Comparison of ENCODE assay signal across 11 mouse cellular contexts in genomic region chr4:132078296-132078714, GRCm38 (mm10). TPM values are rescaled to one million over a fixed set of nuclear protein-coding genes. Genes with fewer than 3 reads are reported as not detected.
DNase-seq lines count a peak whose midpoint lies in the region; ATAC-seq and TF ChIP-seq lines count a peak whose summit lies in the region.
"Had no signal": no experiment of that assay in that cellular context is flagged by ENCODE, and none has a peak within 500 bp of the region (broad histone marks: within the 10 kb centered on the region; RNA-seq: fewer than 3 reads in every experiment).

No protein-coding gene starts in this region.

- no peak overlapping the region for H3K4me3 ChIP-seq in kidney, adult 2 months (ENCODE audit: insufficient read depth, low read depth, low read length)

- no peak overlapping the region for H3K27ac ChIP-seq in kidney, adult 2 months (ENCODE audit: insufficient read depth, low read depth, low read length)

- TF ChIP-seq POLR2A in kidney, adult 2 months (IDR thresholded peaks at IDR 0.05; ENCODE audit: low read depth, low read length) = no peak

- no peaks in the 10 kb centered on the region for H3K36me3 ChIP-seq in kidney, adult 2 months (ENCODE audit: control insufficient read depth, insufficient read depth, low read length)

- ATAC-seq in common myeloid progenitor, adult 5-6 weeks (replicated peaks; ENCODE audit: low read depth, poor library complexity, severe bottlenecking) = peak; percentile 14
- ATAC-seq in megakaryocyte, adult 5-6 weeks (ENCODE audit: poor library complexity, severe bottlenecking) = peak; percentile 55

- H3K27me3 ChIP-seq in kidney, adult 2 months (replicated peaks; ENCODE audit: control insufficient read depth, insufficient read depth, low read length) = no peaks in the 10 kb centered on the region

- intact Hi-C loops in heart, postnatal 10 days (cut with DNase I) = loop anchor here (5.0 kb wide), 1 partner anchor 161 kb away; no protein-coding TSS in a partner anchor

- WGBS in kidney, adult 2 months = 65% methylated on average over 7 of the region's 7 CpGs

- DNase-seq in kidney, adult 2 months = peak; percentile 38
- DNase-seq in kidney, adult 8-10 months = no peak
- peak; percentile 31 to 34 for DNase-seq in heart, postnatal 10 days
- no peak for DNase-seq in Muller cell, postnatal 12 days (ENCODE audit: inconsistent ontology term)
- no peak for DNase-seq in cerebellum, postnatal 36 days
- DNase-seq: thymus, postnatal 4 days had no signal

- H3K4me1 ChIP-seq in kidney, adult 2 months (ENCODE audit: control insufficient read depth, insufficient read depth, low read length) = peaks cover 10% of the 10 kb centered on the region

- no peak for TF ChIP-seq CTCF in kidney, adult 2 months (conservative IDR thresholded peaks at IDR 0.05; ENCODE audit: insufficient read depth, insufficient read length, low read depth, low read length)

RNA-seq across cellular contexts. Expression of gene Epb41, which starts 3.2 kb away (rescaled TPM):
- polyA plus RNA-seq in kidney, adult 2 months (2012; rRNA removed) = 69.8 and 73.8 TPM in 2 replicates
- 89.1 and 138 TPM in 2 replicates for total RNA-seq in common myeloid progenitor, adult 5-6 weeks (2017)
- total RNA-seq in heart, postnatal 10 days (2021) = 100 to 1,000 TPM in 1 of 2 experiments, 10 to 100 TPM in 1; 86.0 to 131 TPM
- 42.5 and 51.8 TPM in 2 replicates for total RNA-seq in megakaryocyte, adult 5-6 weeks (2015)
- total RNA-seq in megakaryocyte, adult 5-6 weeks (2017) = 61.1 and 62.3 TPM in 2 replicates

RNA-seq across cellular contexts. Expression of gene Gm10300, which starts 3.8 kb away (rescaled TPM):
- polyA plus RNA-seq in kidney, adult 2 months (2012; rRNA removed) = 0.09 and 0.27 TPM in 2 replicates
- 0.14 and 1.0 TPM in 2 replicates for total RNA-seq in common myeloid progenitor, adult 5-6 weeks (2017)
- total RNA-seq in heart, postnatal 10 days (2021) = under 1 TPM in 1 of 2 experiments, not detected in 1; 0.10 TPM
- 0.16 TPM in 1 of 2 replicates, not detected in the other for total RNA-seq in megakaryocyte, adult 5-6 weeks (2015)
- total RNA-seq in megakaryocyte, adult 5-6 weeks (2017) = 0.33 and 0.37 TPM in 2 replicates
- total RNA-seq: ES-E14; left cerebral cortex, postnatal 14 days had no signal
- polyA plus RNA-seq: forebrain, embryonic 11.5 days had no signal

Comparison
In these comparisons a context has a peak if more than half of its experiments do, and no peak if none do; other contexts are left out.
1. DNase-seq: peak in kidney, adult 2 months (single experiment) and heart, postnatal 10 days (2 of 2); none in kidney, adult 8-10 months (0 of 2), Muller cell, postnatal 12 days (single experiment) and cerebellum, postnatal 36 days (0 of 2).